Mouse (Mus musculus): ENCODE results near the gene Mettl8. TPM values are rescaled to one million over a fixed set of nuclear protein-coding genes. Genes with fewer than 3 reads are reported as not detected.

The Mettl8 gene
- polyA plus RNA-seq, 1 experiment from 2014 or later, result 8.7 TPM

DNA sequence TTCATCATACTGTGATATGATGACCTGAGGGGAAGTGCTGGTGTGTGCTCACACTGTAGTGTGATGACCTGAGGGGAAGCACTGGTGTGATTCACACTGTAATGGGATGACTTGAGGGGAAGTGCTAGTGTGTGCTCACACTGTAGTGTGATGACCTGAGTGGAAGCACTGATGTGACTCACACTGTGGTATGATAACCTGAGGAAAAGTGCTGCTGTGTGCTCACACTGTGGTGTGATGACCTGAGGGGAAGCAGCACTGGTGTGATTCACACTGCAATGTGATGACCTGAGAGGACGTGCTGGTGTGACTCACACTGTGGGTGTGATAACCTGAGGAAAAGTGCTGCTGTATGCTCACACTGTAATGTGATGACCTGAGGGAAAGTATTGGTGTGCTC lies 52.9 kb downstream of the Mettl8 start:
- Histone ChIP-seq H3K4me2 (ENCODE audit: low read depth, low read length) (no peak overlapping the region), H3K27me3 (ENCODE audit: control insufficient read depth, insufficient read depth, low read depth, low read length) (no peaks in the 10 kb centered on the region), H3K9ac (ENCODE audit: low read depth, low read length) (no peak overlapping the region), H3K4me1 (ENCODE audit: control insufficient read depth, low read depth, low read length) (peaks cover 6% of the 10 kb centered on the region), H3K9me3 (replicated peaks; ENCODE audit: control insufficient read depth, low read length) (no peaks in the 10 kb centered on the region), H3K4me3 (ENCODE audit: low read depth, low read length) (no peak overlapping the region), H3K36me3 (ENCODE audit: control insufficient read depth, insufficient read depth) (no peaks in the 10 kb centered on the region), H3K27ac (ENCODE audit: low read length) (no peak overlapping the region)
- no peak for ATAC-seq (ENCODE audit: low read depth)
- 85% methylated on average over 1 of the region's 1 CpGs for WGBS (ENCODE audit: insufficient replicate concordance)

DNA sequence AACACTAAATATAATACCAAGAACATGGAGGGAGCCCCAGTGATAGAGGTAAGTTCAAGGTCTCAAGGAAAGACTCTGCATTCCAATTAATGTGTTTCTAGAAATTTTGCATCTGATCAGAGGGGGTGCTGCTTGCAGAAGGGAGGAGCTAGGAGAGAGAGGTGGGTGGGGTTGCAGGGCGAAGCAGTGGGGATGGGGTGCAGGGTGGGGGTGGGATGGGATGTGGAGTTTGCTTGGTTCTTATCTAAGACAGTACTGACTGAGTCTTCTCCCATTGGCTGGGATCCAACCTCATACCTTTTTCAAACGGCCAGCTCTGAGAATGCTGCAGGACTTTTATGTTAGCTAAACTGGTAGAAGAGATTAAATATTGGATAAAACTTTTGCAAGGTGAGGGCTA lies 56.6 kb downstream of the Mettl8 start:
- Histone ChIP-seq H3K27ac (ENCODE audit: low read length) (no peak overlapping the region), H3K36me3 (ENCODE audit: control insufficient read depth, insufficient read depth) (no peaks in the 10 kb centered on the region), H3K4me3 (ENCODE audit: low read depth, low read length) (no peak overlapping the region), H3K9ac (ENCODE audit: low read depth, low read length) (no peak overlapping the region), H3K27me3 (ENCODE audit: control insufficient read depth, insufficient read depth, low read depth, low read length) (no peaks in the 10 kb centered on the region), H3K4me2 (ENCODE audit: low read depth, low read length) (no peak overlapping the region), H3K9me3 (replicated peaks; ENCODE audit: control insufficient read depth, low read length) (no peaks in the 10 kb centered on the region), H3K4me1 (ENCODE audit: control insufficient read depth, low read depth, low read length) (peaks cover 19% of the 10 kb centered on the region)
- peak; percentile 83 for ATAC-seq (ENCODE audit: low read depth)
- 19% methylated on average over 2 of the region's 2 CpGs for WGBS (ENCODE audit: insufficient replicate concordance)

DNA sequence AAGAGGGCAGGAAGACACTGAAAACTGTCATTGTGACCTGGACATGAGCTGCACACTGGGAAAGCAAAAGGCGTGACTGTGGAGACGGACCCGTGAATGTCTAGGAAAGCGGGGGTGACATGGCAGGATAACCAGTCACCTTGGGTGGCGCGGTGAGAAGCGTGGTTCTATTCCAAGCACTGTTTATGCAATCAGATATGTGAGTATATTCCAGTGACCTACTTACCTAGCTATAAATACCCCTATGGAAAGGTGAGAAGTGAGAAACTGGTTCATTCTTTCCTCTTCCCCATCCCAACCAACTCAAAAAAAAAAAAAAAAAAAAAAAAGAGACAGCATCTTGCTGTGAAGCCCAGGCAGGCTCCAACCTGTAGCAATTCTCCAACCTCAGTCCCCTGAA lies 58.9 kb downstream of the Mettl8 start:
- no peak for ATAC-seq (ENCODE audit: low read depth)
- WGBS (ENCODE audit: insufficient replicate concordance), result 89% methylated on average over 7 of the region's 7 CpGs
- H3K4me1 ChIP-seq (ENCODE audit: control insufficient read depth, low read depth, low read length), result peaks cover 30% of the 10 kb centered on the region
- H3K9ac ChIP-seq (ENCODE audit: low read depth, low read length), result no peak overlapping the region
- no peak overlapping the region for H3K4me2 ChIP-seq (ENCODE audit: low read depth, low read length)
- no peaks in the 10 kb centered on the region for H3K9me3 ChIP-seq (replicated peaks; ENCODE audit: control insufficient read depth, low read length)
- no peak overlapping the region for H3K4me3 ChIP-seq (ENCODE audit: low read depth, low read length)
- 0 out of 2 replicates have a peak overlapping the region, but pooled peaks have one; percentile 7 for H3K27ac ChIP-seq (ENCODE audit: low read length)
- no peaks in the 10 kb centered on the region for H3K27me3 ChIP-seq (ENCODE audit: control insufficient read depth, insufficient read depth, low read depth, low read length)
- no peaks in the 10 kb centered on the region for H3K36me3 ChIP-seq (ENCODE audit: control insufficient read depth, insufficient read depth)

DNA sequence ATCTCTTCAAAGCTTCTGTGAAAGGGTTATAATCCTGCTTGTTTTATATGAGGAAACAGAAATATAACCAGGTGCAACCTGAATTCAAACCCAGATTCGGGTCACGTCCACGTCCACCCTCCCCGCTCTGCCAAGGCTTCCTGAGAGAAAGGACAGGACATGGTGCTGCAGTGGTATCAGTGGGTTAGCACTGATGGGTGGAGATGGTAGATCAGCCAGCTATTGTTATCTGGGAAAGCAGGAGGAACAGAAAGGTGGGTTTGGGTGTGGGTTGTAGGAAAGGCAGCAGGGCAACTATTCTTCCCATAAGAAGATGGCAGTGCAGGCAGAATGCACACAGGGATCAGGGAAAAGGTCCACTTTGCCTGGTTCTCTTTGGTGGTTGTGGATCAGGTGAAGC lies 59.5 kb downstream of the Mettl8 start:
- peak; percentile 70 for ATAC-seq (ENCODE audit: low read depth)

DNA sequence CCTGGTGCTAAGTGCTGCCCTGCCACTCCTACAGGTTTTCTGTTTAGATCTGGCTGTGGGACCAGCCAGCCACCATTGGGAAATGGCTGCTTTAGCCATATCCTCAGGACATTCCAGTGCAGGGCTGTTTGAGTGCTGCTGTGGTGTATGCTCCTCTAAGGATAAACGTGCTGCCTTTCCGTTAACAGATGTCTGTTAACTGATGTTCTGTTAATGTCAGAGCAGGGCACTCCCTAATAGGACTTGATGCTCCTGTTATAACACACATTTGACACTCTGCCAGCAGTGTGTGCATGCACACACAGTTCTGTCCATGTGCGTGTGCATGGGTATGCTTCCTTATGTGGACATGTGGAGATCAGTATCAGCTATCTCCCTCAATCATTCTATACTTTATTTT lies 61.6 kb downstream of the Mettl8 start:
- peak; percentile 32 for ATAC-seq (ENCODE audit: low read depth)
- Histone ChIP-seq H3K4me1 (ENCODE audit: control insufficient read depth, low read depth, low read length) (peaks cover 37% of the 10 kb centered on the region), H3K36me3 (ENCODE audit: control insufficient read depth, insufficient read depth) (no peaks in the 10 kb centered on the region), H3K27ac (ENCODE audit: low read length) (no peak overlapping the region), H3K27me3 (ENCODE audit: control insufficient read depth, insufficient read depth, low read depth, low read length) (no peaks in the 10 kb centered on the region), H3K9me3 (replicated peaks; ENCODE audit: control insufficient read depth, low read length) (no peaks in the 10 kb centered on the region), H3K4me3 (ENCODE audit: low read depth, low read length) (no peak overlapping the region), H3K9ac (ENCODE audit: low read depth, low read length) (peak overlapping the region; percentile 5; the same call in 1 of the 2 replicates), H3K4me2 (ENCODE audit: low read depth, low read length) (no peak overlapping the region)
- 43% methylated on average over 3 of the region's 3 CpGs for WGBS (ENCODE audit: insufficient replicate concordance)

More for the DNA sequence above, 59.5 kb downstream of the Mettl8 start:
- H3K4me2 ChIP-seq (ENCODE audit: low read depth, low read length), result no peak overlapping the region
- no peaks in the 10 kb centered on the region for H3K27me3 ChIP-seq (ENCODE audit: control insufficient read depth, insufficient read depth, low read depth, low read length)
- no peaks in the 10 kb centered on the region for H3K9me3 ChIP-seq (replicated peaks; ENCODE audit: control insufficient read depth, low read length)
- H3K4me1 ChIP-seq (ENCODE audit: control insufficient read depth, low read depth, low read length), result peaks cover 30% of the 10 kb centered on the region
- 37% methylated on average over 4 of the region's 4 CpGs for WGBS (ENCODE audit: insufficient replicate concordance)
- no peak overlapping the region for H3K4me3 ChIP-seq (ENCODE audit: low read depth, low read length)
- no peak overlapping the region for H3K9ac ChIP-seq (ENCODE audit: low read depth, low read length)
- 0 out of 2 replicates have a peak overlapping the region, but pooled peaks have one; percentile 7 for H3K27ac ChIP-seq (ENCODE audit: low read length)
- H3K36me3 ChIP-seq (ENCODE audit: control insufficient read depth, insufficient read depth), result no peaks in the 10 kb centered on the region

DNA sequence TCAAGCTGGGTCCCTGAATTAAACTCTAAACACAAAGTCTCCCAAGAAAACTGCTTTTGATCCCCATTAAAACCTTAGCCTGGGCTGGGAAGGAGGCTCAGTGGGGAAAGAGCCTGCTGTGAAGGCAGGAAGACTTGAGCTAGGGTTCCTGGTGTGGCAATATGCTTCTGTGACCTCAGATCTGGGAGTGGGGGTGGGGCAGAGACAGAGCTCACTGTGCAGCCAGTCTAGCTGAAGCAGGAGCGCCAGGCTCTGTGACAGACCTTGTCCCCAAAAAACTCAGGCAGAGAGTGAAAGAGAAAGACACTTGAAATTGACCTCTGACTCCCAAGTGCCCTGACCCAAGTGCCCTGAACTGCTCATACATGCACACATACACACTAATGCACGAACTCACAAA lies 62.7 kb downstream of the Mettl8 start:
- H3K27me3 ChIP-seq (ENCODE audit: control insufficient read depth, insufficient read depth, low read depth, low read length), result no peaks in the 10 kb centered on the region
- H3K4me2 ChIP-seq (ENCODE audit: low read depth, low read length), result no peak overlapping the region
- peak; percentile 63; the same call in 1 of the 2 replicates for ATAC-seq (ENCODE audit: low read depth)
- H3K9ac ChIP-seq (ENCODE audit: low read depth, low read length), result no peak overlapping the region
- H3K36me3 ChIP-seq (ENCODE audit: control insufficient read depth, insufficient read depth), result no peaks in the 10 kb centered on the region
- peaks cover 33% of the 10 kb centered on the region for H3K4me1 ChIP-seq (ENCODE audit: control insufficient read depth, low read depth, low read length)
- no peak overlapping the region for H3K27ac ChIP-seq (ENCODE audit: low read length)
- no peaks in the 10 kb centered on the region for H3K9me3 ChIP-seq (replicated peaks; ENCODE audit: control insufficient read depth, low read length)
- 62% methylated on average over 2 of the region's 2 CpGs for WGBS (ENCODE audit: insufficient replicate concordance)
- no peak overlapping the region for H3K4me3 ChIP-seq (ENCODE audit: low read depth, low read length)

DNA sequence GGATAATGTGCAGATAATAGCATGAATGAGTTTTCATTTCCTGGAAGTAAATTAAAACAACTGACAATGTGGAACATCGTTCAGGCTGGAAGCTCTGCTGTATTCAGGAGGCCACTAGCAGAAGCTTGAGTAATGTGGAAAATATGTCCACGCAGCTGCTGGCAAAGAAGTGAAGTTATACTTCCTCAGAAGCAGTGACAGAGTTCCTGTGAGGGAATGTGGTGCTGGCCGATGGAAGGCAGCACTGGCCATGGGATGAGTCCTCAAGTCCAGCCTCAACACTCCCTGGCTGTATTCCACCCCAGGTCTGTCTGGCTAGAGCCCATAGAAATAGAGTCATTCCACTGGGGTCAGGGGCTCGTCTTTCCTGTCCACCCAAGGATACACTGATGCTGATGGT lies 65.2 kb downstream of the Mettl8 start:
- 29% methylated on average over 4 of the region's 4 CpGs for WGBS (ENCODE audit: insufficient replicate concordance)
- H3K9me3 ChIP-seq (replicated peaks; ENCODE audit: control insufficient read depth, low read length), result no peaks in the 10 kb centered on the region

DNA sequence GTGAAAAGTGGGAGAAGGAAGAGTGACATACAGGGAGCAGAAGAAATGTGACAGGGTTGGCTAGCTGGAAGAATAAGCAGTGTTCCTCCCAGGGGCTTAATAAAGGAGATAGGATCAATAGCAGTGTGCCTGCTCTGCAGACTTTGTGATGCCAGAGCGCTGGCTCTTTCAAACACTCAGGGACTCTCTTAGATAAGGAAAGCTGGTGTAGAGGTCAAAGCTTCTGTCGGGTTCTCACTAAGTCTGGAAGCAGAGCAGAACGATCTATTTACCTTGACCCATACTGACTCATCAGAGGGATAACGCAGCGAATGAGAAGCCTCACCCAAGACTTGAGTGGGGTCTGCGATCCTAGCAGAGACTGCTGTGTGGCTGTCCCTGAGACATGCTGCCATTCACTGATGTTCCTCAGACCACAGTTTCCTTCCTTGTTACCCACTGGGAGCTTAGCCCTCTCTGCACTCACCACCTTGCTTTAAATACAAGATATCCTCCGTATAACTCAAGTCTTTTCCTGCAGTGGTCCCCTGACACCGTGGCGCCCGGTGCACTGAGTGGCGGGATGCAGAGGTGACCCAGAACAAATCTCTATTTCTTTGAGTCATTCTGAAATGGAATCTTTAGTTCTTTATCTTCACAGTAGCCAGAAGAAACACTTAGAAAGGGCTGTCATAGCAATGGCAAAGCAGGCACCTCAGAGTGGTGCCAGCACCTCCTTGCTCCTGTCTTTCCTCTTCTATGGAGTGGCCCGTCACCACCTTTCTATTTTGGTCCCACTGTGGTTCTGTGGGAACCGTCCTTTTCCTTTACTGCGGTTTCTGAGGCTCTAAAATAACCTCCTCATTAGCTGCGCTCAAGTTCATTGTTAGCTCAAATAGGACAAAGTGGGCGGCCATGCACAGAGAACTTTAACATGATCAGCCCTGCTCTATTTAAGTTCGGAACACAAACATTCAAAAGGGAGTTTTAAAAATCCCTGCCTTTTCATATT lies 65.9 kb downstream of the Mettl8 start:
- ATAC-seq (ENCODE audit: low read depth), result no peak
- peaks cover 23% of the 10 kb centered on the region for H3K4me1 ChIP-seq (ENCODE audit: control insufficient read depth, low read depth, low read length)
- 22% methylated on average over 17 of the region's 17 CpGs for WGBS (ENCODE audit: insufficient replicate concordance)
- H3K9me3 ChIP-seq (replicated peaks; ENCODE audit: control insufficient read depth, low read length), result no peaks in the 10 kb centered on the region
- H3K27ac ChIP-seq (ENCODE audit: low read length), result no peak overlapping the region
- H3K4me3 ChIP-seq (ENCODE audit: low read depth, low read length), result no peak overlapping the region
- H3K9ac ChIP-seq (ENCODE audit: low read depth, low read length), result no peak overlapping the region
- no peaks in the 10 kb centered on the region for H3K36me3 ChIP-seq (ENCODE audit: control insufficient read depth, insufficient read depth)
- H3K27me3 ChIP-seq (ENCODE audit: control insufficient read depth, insufficient read depth, low read depth, low read length), result no peaks in the 10 kb centered on the region
- H3K4me2 ChIP-seq (ENCODE audit: low read depth, low read length), result no peak overlapping the region

More for the DNA sequence above, 65.2 kb downstream of the Mettl8 start:
- H3K36me3 ChIP-seq (ENCODE audit: control insufficient read depth, insufficient read depth), result no peaks in the 10 kb centered on the region
- no peak overlapping the region for H3K27ac ChIP-seq (ENCODE audit: low read length)
- H3K9ac ChIP-seq (ENCODE audit: low read depth, low read length), result no peak overlapping the region
- no peak overlapping the region for H3K4me2 ChIP-seq (ENCODE audit: low read depth, low read length)
- H3K27me3 ChIP-seq (ENCODE audit: control insufficient read depth, insufficient read depth, low read depth, low read length), result no peaks in the 10 kb centered on the region
- H3K4me3 ChIP-seq (ENCODE audit: low read depth, low read length), result no peak overlapping the region
- peaks cover 23% of the 10 kb centered on the region for H3K4me1 ChIP-seq (ENCODE audit: control insufficient read depth, low read depth, low read length)
- no peak for ATAC-seq (ENCODE audit: low read depth)

DNA sequence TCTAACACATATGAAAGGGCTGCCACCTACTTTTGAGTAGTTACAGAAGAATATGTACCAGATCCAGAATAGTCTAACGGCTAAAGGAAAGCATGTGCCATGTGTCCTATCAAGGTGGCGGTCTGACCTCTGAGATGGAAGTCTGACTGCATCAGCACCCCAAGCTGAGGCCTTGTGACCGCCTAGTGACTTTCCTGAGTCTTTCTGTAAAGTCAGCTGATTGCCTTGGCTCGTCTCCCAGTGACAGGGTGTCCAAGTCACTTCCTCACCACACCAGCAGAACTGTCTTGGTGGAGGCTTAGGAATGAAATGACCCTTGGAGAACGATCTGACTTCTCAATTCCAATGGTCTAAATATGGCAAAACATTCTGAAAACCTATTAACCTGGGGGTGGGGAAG lies 77.1 kb downstream of the Mettl8 start:
- Histone ChIP-seq H3K9me3 (replicated peaks; ENCODE audit: control insufficient read depth, low read length) (no peaks in the 10 kb centered on the region), H3K4me2 (ENCODE audit: low read depth, low read length) (no peak overlapping the region), H3K27me3 (ENCODE audit: control insufficient read depth, insufficient read depth, low read depth, low read length) (no peaks in the 10 kb centered on the region), H3K27ac (ENCODE audit: low read length) (no peak overlapping the region), H3K4me1 (ENCODE audit: control insufficient read depth, low read depth, low read length) (no peaks in the 10 kb centered on the region), H3K4me3 (ENCODE audit: low read depth, low read length) (no peak overlapping the region), H3K9ac (ENCODE audit: low read depth, low read length) (no peak overlapping the region), H3K36me3 (ENCODE audit: control insufficient read depth, insufficient read depth) (no peaks in the 10 kb centered on the region)
- 0 out of 2 replicates have a peak, but pooled peaks have one; percentile 21 for ATAC-seq (ENCODE audit: low read depth)
- WGBS (ENCODE audit: insufficient replicate concordance), result 68% methylated on average over 5 of the region's 5 CpGs
